Mouse (Mus musculus): ENCODE measurements around the gene Gm11115. TPM values are rescaled to one million over a fixed set of nuclear protein-coding genes. Genes with fewer than 3 reads are reported as not detected.

Gm11115 gene
- polyA plus RNA-seq (2016; fragmentation: Nextera tagmentation; extraction: Ambion mirVana) = not detected in 2 replicates

DNA sequence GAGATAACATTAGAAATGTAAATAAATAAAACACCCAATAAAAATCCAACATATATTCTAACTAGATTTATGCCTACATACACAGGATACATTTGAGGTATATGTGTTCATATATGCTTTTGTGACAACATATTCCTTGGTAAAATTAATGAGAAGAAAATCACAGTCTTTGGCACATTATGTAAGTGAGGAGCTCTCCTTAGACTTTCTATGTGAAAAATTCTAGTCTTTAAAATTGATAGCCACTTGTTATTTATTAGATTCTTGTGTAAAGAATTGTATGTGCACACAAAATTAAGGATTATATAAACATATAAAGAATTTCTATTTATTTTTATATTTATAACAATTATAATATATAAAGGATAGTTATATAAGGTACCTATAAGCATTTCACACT lies at the start of gene Gm11115:
Gene Gm11115, minus strand, starts transcription at position 101 of the 400 bp plus-strand sequence.
- ATAC-seq (ENCODE audit: low FRiP score) = no peak
- Histone ChIP-seq H3K4me3 (no peak within 1 kb of the TSS), H3K9me3 (replicated peaks) (no peaks in the 10 kb centered on the region), H3K27ac (no peak within 1 kb of the TSS), H3K36me3 (no peaks in the 10 kb centered on the region), H3K4me2 (replicated peaks) (no peak within 1 kb of the TSS), H3K9ac (no peak within 1 kb of the TSS), H3K4me1 (no peaks in the 10 kb centered on the region), H3K27me3 (no peaks in the 10 kb centered on the region)

DNA sequence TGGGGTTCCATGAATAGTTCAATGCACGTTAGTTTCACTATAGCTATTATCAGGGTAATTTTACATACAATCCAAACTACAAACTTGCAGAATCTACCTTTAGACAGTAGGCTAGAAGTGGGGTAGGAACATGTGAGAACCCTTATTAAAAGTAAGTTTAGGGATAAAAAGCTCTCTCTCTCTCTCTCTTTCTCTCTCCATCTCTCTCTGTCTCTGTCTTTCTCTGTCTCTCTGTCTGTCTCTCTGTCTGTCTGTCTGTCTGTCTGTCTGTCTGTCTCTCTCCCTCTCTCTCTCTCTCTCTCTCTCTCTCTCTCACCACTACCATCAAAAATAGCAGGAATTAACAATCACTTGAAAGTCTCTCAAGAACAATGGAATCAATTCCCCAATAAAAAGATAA lies 42.5 kb downstream of the Gm11115 start, which contains the start of gene Gm11116:
Gene Gm11116, minus strand, starts transcription at position 101 of the 400 bp plus-strand sequence.
- Histone ChIP-seq H3K36me3 (no peaks in the 10 kb centered on the region), H3K9me3 (replicated peaks) (no peaks in the 10 kb centered on the region), H3K9ac (no peak within 1 kb of the TSS), H3K27me3 (no peaks in the 10 kb centered on the region), H3K27ac (no peak within 1 kb of the TSS), H3K4me3 (no peak within 1 kb of the TSS), H3K4me1 (no peaks in the 10 kb centered on the region), H3K4me2 (replicated peaks) (no peak within 1 kb of the TSS)
- ATAC-seq (ENCODE audit: low FRiP score) = no peak
- 80% methylated on average over 1 of the region's 1 CpGs for WGBS

Other genes with a start within 250 kb of the Gm11115 start
- gene Csn3, start 228.5 kb downstream of the Gm11115 start, polyA plus RNA-seq (2016; fragmentation: Nextera tagmentation; extraction: Ambion mirVana) = not detected in 2 replicates
- not detected in 2 replicates for gene 2310003L06Rik, start 184.6 kb downstream of the Gm11115 start, polyA plus RNA-seq (2016; fragmentation: Nextera tagmentation; extraction: Ambion mirVana)
- gene Gm28434, start 184.6 kb downstream of the Gm11115 start, polyA plus RNA-seq (2016; fragmentation: Nextera tagmentation; extraction: Ambion mirVana) = not detected in 2 replicates
- not detected in 2 replicates for gene Cabs1, start 174.7 kb downstream of the Gm11115 start, polyA plus RNA-seq (2016; fragmentation: Nextera tagmentation; extraction: Ambion mirVana)
- gene Smr3a, start 151.6 kb downstream of the Gm11115 start, polyA plus RNA-seq (2016; fragmentation: Nextera tagmentation; extraction: Ambion mirVana) = not detected in 2 replicates
- gene Smr2, start 67.5 kb downstream of the Gm11115 start, polyA plus RNA-seq (2016; fragmentation: Nextera tagmentation; extraction: Ambion mirVana) = not detected in 2 replicates
- not detected in 2 replicates for gene Gm11116, start 42.6 kb downstream of the Gm11115 start, polyA plus RNA-seq (2016; fragmentation: Nextera tagmentation; extraction: Ambion mirVana)
- gene Gm7714, start 114.8 kb upstream of the Gm11115 start, polyA plus RNA-seq (2016; fragmentation: Nextera tagmentation; extraction: Ambion mirVana) = not detected in 2 replicates
- gene Prol1, start 163.2 kb upstream of the Gm11115 start, polyA plus RNA-seq (2016; fragmentation: Nextera tagmentation; extraction: Ambion mirVana) = not detected in 2 replicates
- not detected in 2 replicates for gene Amtn, start 222.0 kb upstream of the Gm11115 start, polyA plus RNA-seq (2016; fragmentation: Nextera tagmentation; extraction: Ambion mirVana)

Measured in hindbrain, embryonic 12.5 days (tissue).